Mouse (Mus musculus): ENCODE results near the gene Gtsf1. TPM values are rescaled to one million over a fixed set of nuclear protein-coding genes. Genes with fewer than 3 reads are reported as not detected.

Gene Gtsf1
- not detected in 2 replicates for polyA plus RNA-seq (2015; fragmentation: Nextera tagmentation; extraction: Ambion mirVana)

GRCm38 (mm10) chr15:103430241-103430640 is at the start of gene Gtsf1:
TSS of gene Gtsf1 (minus strand) at chr15:103430470.
- Histone ChIP-seq H3K27ac (ENCODE audit: low read length) (no peak within 1 kb of the TSS), H3K4me3 (replicated peaks; ENCODE audit: low read length) (no peak within 1 kb of the TSS), H3K9ac (replicated peaks; ENCODE audit: low read depth, low read length) (no peak within 1 kb of the TSS), H3K9me3 (ENCODE audit: control insufficient read depth, low read length) (no peaks in the 10 kb centered on the region), H3K4me2 (ENCODE audit: low read length) (no peak within 1 kb of the TSS), H3K27me3 (replicated peaks; ENCODE audit: control insufficient read depth, insufficient read depth, low read length) (no peaks in the 10 kb centered on the region), H3K36me3 (ENCODE audit: control insufficient read depth, insufficient read depth) (no peaks in the 10 kb centered on the region), H3K4me1 (replicated peaks; ENCODE audit: control insufficient read depth, insufficient read depth, low read length) (no peaks in the 10 kb centered on the region)
- WGBS: 94% methylated on average over 16 of the region's 16 CpGs
- ATAC-seq: no peak

- 79% methylated on average over 1 of the region's 1 CpGs for WGBS
- Histone ChIP-seq H3K4me3 (replicated peaks; ENCODE audit: low read length) (no peak overlapping the region), H3K4me1 (replicated peaks; ENCODE audit: control insufficient read depth, insufficient read depth, low read length) (no peaks in the 10 kb centered on the region), H3K27me3 (replicated peaks; ENCODE audit: control insufficient read depth, insufficient read depth, low read length) (no peaks in the 10 kb centered on the region), H3K9me3 (ENCODE audit: control insufficient read depth, low read length) (no peaks in the 10 kb centered on the region), H3K36me3 (ENCODE audit: control insufficient read depth, insufficient read depth) (no peaks in the 10 kb centered on the region), H3K27ac (ENCODE audit: low read length) (no peak overlapping the region), H3K4me2 (ENCODE audit: low read length) (no peak overlapping the region), H3K9ac (replicated peaks; ENCODE audit: low read depth, low read length) (no peak overlapping the region)
- ATAC-seq: no peak
Observed at GRCm38 (mm10) chr15:103479080-103479606, 48.9 kb upstream of the Gtsf1 start.

GRCm38 (mm10) chr15:103473769-103474168 is 43.5 kb upstream of the Gtsf1 start:
- H3K27ac ChIP-seq (ENCODE audit: low read length): no peak overlapping the region

GRCm38 (mm10) chr15:103473182-103473581 is 42.9 kb upstream of the Gtsf1 start:
- Histone ChIP-seq H3K4me1 (replicated peaks; ENCODE audit: control insufficient read depth, insufficient read depth, low read length) (no peaks in the 10 kb centered on the region), H3K4me2 (ENCODE audit: low read length) (no peak overlapping the region), H3K4me3 (replicated peaks; ENCODE audit: low read length) (no peak overlapping the region), H3K9me3 (ENCODE audit: control insufficient read depth, low read length) (no peaks in the 10 kb centered on the region), H3K27ac (ENCODE audit: low read length) (no peak overlapping the region), H3K9ac (replicated peaks; ENCODE audit: low read depth, low read length) (no peak overlapping the region), H3K27me3 (replicated peaks; ENCODE audit: control insufficient read depth, insufficient read depth, low read length) (no peaks in the 10 kb centered on the region), H3K36me3 (ENCODE audit: control insufficient read depth, insufficient read depth) (no peaks in the 10 kb centered on the region)
- 87% methylated on average over 7 of the region's 7 CpGs for WGBS
- no peak for ATAC-seq

More at GRCm38 (mm10) chr15:103473769-103474168, 43.5 kb upstream of the Gtsf1 start:
- ATAC-seq: no peak
- Histone ChIP-seq H3K4me1 (replicated peaks; ENCODE audit: control insufficient read depth, insufficient read depth, low read length) (no peaks in the 10 kb centered on the region), H3K4me3 (replicated peaks; ENCODE audit: low read length) (no peak overlapping the region), H3K27me3 (replicated peaks; ENCODE audit: control insufficient read depth, insufficient read depth, low read length) (no peaks in the 10 kb centered on the region), H3K9me3 (ENCODE audit: control insufficient read depth, low read length) (no peaks in the 10 kb centered on the region), H3K4me2 (ENCODE audit: low read length) (no peak overlapping the region), H3K36me3 (ENCODE audit: control insufficient read depth, insufficient read depth) (no peaks in the 10 kb centered on the region), H3K9ac (replicated peaks; ENCODE audit: low read depth, low read length) (no peak overlapping the region)
- WGBS: 92% methylated on average over 5 of the region's 5 CpGs

- Histone ChIP-seq H3K9ac (replicated peaks; ENCODE audit: low read depth, low read length) (no peak overlapping the region), H3K9me3 (ENCODE audit: control insufficient read depth, low read length) (no peaks in the 10 kb centered on the region), H3K27me3 (replicated peaks; ENCODE audit: control insufficient read depth, insufficient read depth, low read length) (no peaks in the 10 kb centered on the region), H3K36me3 (ENCODE audit: control insufficient read depth, insufficient read depth) (no peaks in the 10 kb centered on the region), H3K4me3 (replicated peaks; ENCODE audit: low read length) (no peak overlapping the region), H3K27ac (ENCODE audit: low read length) (no peak overlapping the region), H3K4me2 (ENCODE audit: low read length) (no peak overlapping the region), H3K4me1 (replicated peaks; ENCODE audit: control insufficient read depth, insufficient read depth, low read length) (no peaks in the 10 kb centered on the region)
- 53% methylated on average over 3 of the region's 3 CpGs for WGBS
- ATAC-seq: no peak
Observed at GRCm38 (mm10) chr15:103472265-103472664, 42.0 kb upstream of the Gtsf1 start.

GRCm38 (mm10) chr15:103471488-103472194 is 41.4 kb upstream of the Gtsf1 start:
- no peak overlapping the region for H3K27ac ChIP-seq (ENCODE audit: low read length)
- no peaks in the 10 kb centered on the region for H3K36me3 ChIP-seq (ENCODE audit: control insufficient read depth, insufficient read depth)
- H3K4me2 ChIP-seq (ENCODE audit: low read length): no peak overlapping the region
- H3K9ac ChIP-seq (replicated peaks; ENCODE audit: low read depth, low read length): no peak overlapping the region
- no peak overlapping the region for H3K4me3 ChIP-seq (replicated peaks; ENCODE audit: low read length)
- ATAC-seq: no peak
- no peaks in the 10 kb centered on the region for H3K27me3 ChIP-seq (replicated peaks; ENCODE audit: control insufficient read depth, insufficient read depth, low read length)
- H3K4me1 ChIP-seq (replicated peaks; ENCODE audit: control insufficient read depth, insufficient read depth, low read length): no peaks in the 10 kb centered on the region
- 89% methylated on average over 7 of the region's 7 CpGs for WGBS
- no peaks in the 10 kb centered on the region for H3K9me3 ChIP-seq (ENCODE audit: control insufficient read depth, low read length)

GRCm38 (mm10) chr15:103462539-103463261 is 32.4 kb upstream of the Gtsf1 start:
- WGBS: 66% methylated on average over 7 of the region's 7 CpGs
- Histone ChIP-seq H3K36me3 (ENCODE audit: control insufficient read depth, insufficient read depth) (no peaks in the 10 kb centered on the region), H3K9me3 (ENCODE audit: control insufficient read depth, low read length) (no peaks in the 10 kb centered on the region), H3K4me3 (replicated peaks; ENCODE audit: low read length) (no peak overlapping the region), H3K4me1 (replicated peaks; ENCODE audit: control insufficient read depth, insufficient read depth, low read length) (no peaks in the 10 kb centered on the region), H3K27me3 (replicated peaks; ENCODE audit: control insufficient read depth, insufficient read depth, low read length) (no peaks in the 10 kb centered on the region), H3K4me2 (ENCODE audit: low read length) (no peak overlapping the region), H3K9ac (replicated peaks; ENCODE audit: low read depth, low read length) (no peak overlapping the region), H3K27ac (ENCODE audit: low read length) (no peak overlapping the region)
- ATAC-seq: no peak

GRCm38 (mm10) chr15:103454449-103454848 is 24.2 kb upstream of the Gtsf1 start:
- ATAC-seq: no peak
- Histone ChIP-seq H3K4me1 (replicated peaks; ENCODE audit: control insufficient read depth, insufficient read depth, low read length) (no peaks in the 10 kb centered on the region), H3K4me2 (ENCODE audit: low read length) (no peak overlapping the region), H3K36me3 (ENCODE audit: control insufficient read depth, insufficient read depth) (no peaks in the 10 kb centered on the region), H3K9me3 (ENCODE audit: control insufficient read depth, low read length) (no peaks in the 10 kb centered on the region), H3K9ac (replicated peaks; ENCODE audit: low read depth, low read length) (no peak overlapping the region), H3K27me3 (replicated peaks; ENCODE audit: control insufficient read depth, insufficient read depth, low read length) (no peaks in the 10 kb centered on the region), H3K4me3 (replicated peaks; ENCODE audit: low read length) (no peak overlapping the region), H3K27ac (ENCODE audit: low read length) (no peak overlapping the region)
- WGBS: 88% methylated on average over 6 of the region's 6 CpGs

- 92% methylated on average over 13 of the region's 13 CpGs for WGBS
- Histone ChIP-seq H3K9me3 (ENCODE audit: control insufficient read depth, low read length) (no peaks in the 10 kb centered on the region), H3K36me3 (ENCODE audit: control insufficient read depth, insufficient read depth) (no peaks in the 10 kb centered on the region), H3K4me1 (replicated peaks; ENCODE audit: control insufficient read depth, insufficient read depth, low read length) (no peaks in the 10 kb centered on the region), H3K27ac (ENCODE audit: low read length) (no peak within 1 kb of the TSS), H3K4me3 (replicated peaks; ENCODE audit: low read length) (no peak within 1 kb of the TSS), H3K4me2 (ENCODE audit: low read length) (no peak within 1 kb of the TSS), H3K27me3 (replicated peaks; ENCODE audit: control insufficient read depth, insufficient read depth, low read length) (no peaks in the 10 kb centered on the region), H3K9ac (replicated peaks; ENCODE audit: low read depth, low read length) (no peak within 1 kb of the TSS)
- no peak for ATAC-seq
Observed at GRCm38 (mm10) chr15:103453551-103454218, 23.4 kb upstream of the Gtsf1 start, which contains the start of gene Nckap1l. TSS of gene Nckap1l (plus strand) at chr15:103453794.
